Comparison of ENCODE assay signal across 13 mouse cellular contexts in genomic region chr12:112841338-112841892, GRCm38 (mm10). TPM values are rescaled to one million over a fixed set of nuclear protein-coding genes. Genes with fewer than 3 reads are reported as not detected.
A peak's percentile ranks its signal among the peaks of the same experiment; 100 is the strongest.
DNase-seq lines count a peak whose midpoint lies in the region; ATAC-seq and TF ChIP-seq lines count a peak whose summit lies in the region.
"Not testable (repeated sequence)": the region's sequence is repeated elsewhere in the genome, so short reads cannot be mapped to it uniquely, and the experiment has no call there.
"Had no signal": no experiment of that assay in that cellular context is flagged by ENCODE, and none has a peak within 500 bp of the region (broad histone marks: within the 10 kb centered on the region; RNA-seq: fewer than 3 reads in every experiment).

No protein-coding gene starts in this region.

- H3K4me2 ChIP-seq in lung, embryonic 14.5 days; neural tube, embryonic 11.5 days (ENCODE audit: low read depth): not testable (repeated sequence)

- not testable (repeated sequence) for DNase-seq in MEL (ENCODE audit: low read depth, low spot score); liver, adult 2 months (ENCODE audit: extremely low read depth, low read depth, low spot score); lung, embryonic 14.5 days
- DNase-seq in ZHBTc4 (ENCODE audit: low read depth, low spot score) = peak; percentile 49
- peak; percentile 4 for DNase-seq in neural tube, embryonic 11.5 days (ENCODE audit: low spot score)
- DNase-seq in thymus, postnatal 4 days = peak; percentile 10

- not testable (repeated sequence) for TF ChIP-seq EP300 in MEL (IDR thresholded peaks at IDR 0.05; ENCODE audit: low read depth in 1 of 2, low read length in 2 of 2)

- not testable (repeated sequence) for TF ChIP-seq POLR2A in MEL (IDR thresholded peaks at IDR 0.05; ENCODE audit: control insufficient read depth in 1 of 2, insufficient read depth in 1 of 2, low read depth in 1 of 2, low read length in 2 of 2, poor library complexity in 1 of 2); liver, adult 2 months (IDR thresholded peaks at IDR 0.05; ENCODE audit: extremely low read depth, insufficient read depth, low read length)

- not testable (repeated sequence) for H3K27me3 ChIP-seq in MEL (ENCODE audit: control insufficient read depth in 1 of 2, insufficient read depth in 2 of 2, low read length in 2 of 2); liver, adult 2 months (ENCODE audit: control insufficient read depth, insufficient read depth, low read length); lung, embryonic 14.5 days (ENCODE audit: insufficient read depth, low read length); neural tube, embryonic 11.5 days (ENCODE audit: control insufficient read depth, insufficient read depth, low read length)

- not testable (repeated sequence) for H3K79me2 ChIP-seq in MEL (ENCODE audit: control insufficient read depth, insufficient read depth, low read length, poor library complexity); liver, adult 2 months (ENCODE audit: control insufficient read depth, insufficient read depth, low read length)

- peak; percentile 54 for TF ChIP-seq RAD21 in MEL (IDR thresholded peaks at IDR 0.05; ENCODE audit: low read depth, low read length)

- H3K4me1 ChIP-seq in MEL (ENCODE audit: control insufficient read depth in 1 of 2, insufficient read depth in 2 of 2, low read length in 2 of 2); liver, adult 2 months (ENCODE audit: control insufficient read depth, insufficient read depth, low read length); lung, embryonic 14.5 days (ENCODE audit: insufficient read depth); neural tube, embryonic 11.5 days (ENCODE audit: control insufficient read depth, insufficient read depth, low read length): not testable (repeated sequence)

- not testable (repeated sequence) for ATAC-seq in lung, embryonic 14.5 days (ENCODE audit: insufficient read depth); neural tube, embryonic 11.5 days (ENCODE audit: insufficient read depth, low FRiP score, low TSS enrichment)

- 68% methylated on average over 4 of the region's 4 CpGs for WGBS in liver, adult 2 months
- WGBS in lung, embryonic 14.5 days = 63% methylated on average over 4 of the region's 4 CpGs
- WGBS in neural tube, embryonic 11.5 days = 68% methylated on average over 4 of the region's 4 CpGs

- not testable (repeated sequence) for H3K9ac ChIP-seq in MEL (ENCODE audit: control insufficient read depth, low read depth, low read length, poor library complexity, severe bottlenecking); liver, adult 2 months (ENCODE audit: low read depth, low read length); lung, embryonic 14.5 days; neural tube, embryonic 11.5 days (ENCODE audit: low read length)

- H3K36me3 ChIP-seq in MEL (ENCODE audit: control insufficient read depth in 1 of 2, insufficient read depth in 2 of 2, low read length in 2 of 2); liver, adult 2 months (ENCODE audit: control insufficient read depth, insufficient read depth, low read length); lung, embryonic 14.5 days (ENCODE audit: insufficient read depth); neural tube, embryonic 11.5 days (ENCODE audit: control insufficient read depth, insufficient read depth, low read length): not testable (repeated sequence)

- H3K4me3 ChIP-seq in MEL (ENCODE audit: control insufficient read depth in 1 of 2, insufficient read depth in 1 of 2, low read depth in 2 of 2, low read length in 2 of 2); liver, adult 2 months (ENCODE audit: insufficient read depth, low read depth, low read length); lung, embryonic 14.5 days (ENCODE audit: low read depth, low read length); neural tube, embryonic 11.5 days (ENCODE audit: low read depth, low read length): not testable (repeated sequence)

- H3K27ac ChIP-seq in MEL (ENCODE audit: control insufficient read depth, low read depth, low read length); liver, adult 2 months (replicated peaks; ENCODE audit: insufficient read depth, low read depth, low read length); lung, embryonic 14.5 days (ENCODE audit: low read depth); neural tube, embryonic 11.5 days (ENCODE audit: low read depth, low read length): not testable (repeated sequence)

- TF ChIP-seq CTCF in MEL (IDR thresholded peaks at IDR 0.05 in 2 of 3, conservative IDR thresholded peaks at IDR 0.05 in 1 of 3; ENCODE audit: control insufficient read depth in 1 of 3, insufficient read depth in 1 of 3, low read depth in 2 of 3, low read length in 3 of 3, poor library complexity in 1 of 3, severe bottlenecking in 1 of 3) = peak in 2 of 3 experiments; percentile 55 to 66; a peak in 4 of 6 replicates
- 0 out of 2 replicates have a peak, but pooled peaks have one; percentile 3 for TF ChIP-seq CTCF in liver, adult 2 months (IDR thresholded peaks at IDR 0.05; ENCODE audit: low read depth, low read length)
- TF ChIP-seq CTCF in lung, embryonic 14.5 days (IDR thresholded peaks at IDR 0.05; ENCODE audit: low read depth) = 0 out of 2 replicates have a peak, but pooled peaks have one; percentile 13

- H3K9me3 ChIP-seq in MEL (replicated peaks; ENCODE audit: insufficient read depth, low read length); lung, embryonic 14.5 days (ENCODE audit: low read depth, low read length); neural tube, embryonic 11.5 days (ENCODE audit: control insufficient read depth, low read length): not testable (repeated sequence)

TF ChIP-seq in MEL, 35 proteins besides CTCF, POLR2A, EP300 and RAD21:
- TF ChIP-seq JUND (IDR thresholded peaks at IDR 0.05; ENCODE audit: low read depth, low read length) = peak; percentile 96
- peak; percentile 46 for TF ChIP-seq ZC3H11A (IDR thresholded peaks at IDR 0.05; ENCODE audit: low read depth, low read length)
- TF ChIP-seq SMC3 (IDR thresholded peaks at IDR 0.05; ENCODE audit: low read depth, low read length) = peak; percentile 68

RNA-seq across cellular contexts. Expression of gene Cdca4, which starts 12.2 kb away (rescaled TPM):
- 245 and 279 TPM in 2 replicates for total RNA-seq in MEL (2012; rRNA removed)
- polyA plus RNA-seq in MEL (2012; ENCODE audit: insufficient read depth in 1 of 2, insufficient read length in 2 of 2, low read depth in 1 of 2, low replicate concordance in 2 of 2, missing spikeins in 1 of 2) = 100 to 1,000 TPM in 1 of 2 experiments, not detected in 1; 274 TPM
- 3.5 and 4.0 TPM in 2 replicates for total RNA-seq in liver, adult 2 months (2014; rRNA removed)
- polyA plus RNA-seq in liver, adult 2 months (2012; rRNA removed) = 3.7 and 5.0 TPM in 2 replicates
- 140 and 153 TPM in 2 replicates for polyA plus RNA-seq in lung, embryonic 14.5 days (2014; fragmentation: Nextera tagmentation; extraction: Ambion mirVana)
- 165 and 173 TPM in 2 replicates for polyA plus RNA-seq in neural tube, embryonic 11.5 days (2014; fragmentation: Nextera tagmentation; extraction: Ambion mirVana)

RNA-seq across cellular contexts. Expression of gene Gpr132, which starts 26.6 kb away (rescaled TPM):
- total RNA-seq in MEL (2012; rRNA removed) = 6.5 and 6.8 TPM in 2 replicates
- polyA plus RNA-seq in MEL (2012; ENCODE audit: insufficient read depth in 1 of 2, insufficient read length in 2 of 2, low read depth in 1 of 2, low replicate concordance in 2 of 2, missing spikeins in 1 of 2) = 1 to 10 TPM in 1 of 2 experiments, not detected in 1; 5.4 TPM
- total RNA-seq in liver, adult 2 months (2014; rRNA removed) = 0.09 and 0.47 TPM in 2 replicates
- polyA plus RNA-seq in liver, adult 2 months (2012; rRNA removed) = 0.44 and 0.60 TPM in 2 replicates
- polyA plus RNA-seq in lung, embryonic 14.5 days (2014; fragmentation: Nextera tagmentation; extraction: Ambion mirVana) = 0.12 TPM in 1 of 2 replicates, not detected in the other
- polyA plus RNA-seq in neural tube, embryonic 11.5 days (2014; fragmentation: Nextera tagmentation; extraction: Ambion mirVana) = not detected in 2 replicates
- polyA plus RNA-seq: forebrain, embryonic 11.5 days; forebrain, embryonic 14.5 days; forebrain, postnatal 0 days; hindbrain, embryonic 12.5 days; hindbrain, embryonic 15.5 days had no signal

RNA-seq across cellular contexts. Expression of gene Clba1, which starts 32.7 kb away (rescaled TPM):
- 11.2 and 15.2 TPM in 2 replicates for total RNA-seq in MEL (2012; rRNA removed)
- 10 to 100 TPM in 1 of 2 experiments, not detected in 1; 21.4 TPM for polyA plus RNA-seq in MEL (2012; ENCODE audit: insufficient read depth in 1 of 2, insufficient read length in 2 of 2, low read depth in 1 of 2, low replicate concordance in 2 of 2, missing spikeins in 1 of 2)
- total RNA-seq in liver, adult 2 months (2014; rRNA removed) = 0.09 and 0.27 TPM in 2 replicates
- 0.42 and 0.60 TPM in 2 replicates for polyA plus RNA-seq in liver, adult 2 months (2012; rRNA removed)
- 4.3 and 5.1 TPM in 2 replicates for polyA plus RNA-seq in lung, embryonic 14.5 days (2014; fragmentation: Nextera tagmentation; extraction: Ambion mirVana)
- polyA plus RNA-seq in neural tube, embryonic 11.5 days (2014; fragmentation: Nextera tagmentation; extraction: Ambion mirVana) = 13.6 and 14.0 TPM in 2 replicates

RNA-seq across cellular contexts. Expression of gene Ahnak2, which starts 39.0 kb away (rescaled TPM):
- total RNA-seq in MEL (2012; rRNA removed) = 1.2 and 2.6 TPM in 2 replicates
- 10 to 100 TPM in 1 of 2 experiments, not detected in 1; 11.4 TPM for polyA plus RNA-seq in MEL (2012; ENCODE audit: insufficient read depth in 1 of 2, insufficient read length in 2 of 2, low read depth in 1 of 2, low replicate concordance in 2 of 2, missing spikeins in 1 of 2)
- total RNA-seq in liver, adult 2 months (2014; rRNA removed) = 0.18 and 0.54 TPM in 2 replicates
- 0.13 and 0.16 TPM in 2 replicates for polyA plus RNA-seq in liver, adult 2 months (2012; rRNA removed)
- polyA plus RNA-seq in lung, embryonic 14.5 days (2014; fragmentation: Nextera tagmentation; extraction: Ambion mirVana) = 0.61 and 0.64 TPM in 2 replicates
- 0.26 and 0.61 TPM in 2 replicates for polyA plus RNA-seq in neural tube, embryonic 11.5 days (2014; fragmentation: Nextera tagmentation; extraction: Ambion mirVana)
- total RNA-seq: common myeloid progenitor, adult 5-6 weeks had no signal
- polyA plus RNA-seq: CD4-positive, CD25-positive, alpha-beta regulatory T cell, adult 4 months had no signal

Comparison
In these comparisons a context has a peak if more than half of its experiments do, and no peak if none do; other contexts are left out.
1. CTCF ChIP-seq: peak in every context shown above with its lines; median percentile 60 in MEL; 13 in lung, embryonic 14.5 days; 3 in liver, adult 2 months.